Mouse (Mus musculus) lung, postnatal 10 days (tissue): ENCODE results near the gene Smdt1.

Experiments used
- DNase-seq: peaks from one replicate; pipeline ENCODE4 v3.0.0; 2021

Gene Smdt1

GRCm38 (mm10) chr15:82338593-82339112, at the start of gene Smdt1, which contains the start of the genes Naga and Pheta2:
Gene Smdt1, plus strand, starts transcription at chr15:82338959.
Gene Naga, minus strand, starts transcription at chr15:82338925.
Gene Pheta2, plus strand, starts transcription at chr15:82338942.
- DNase-seq = peak; percentile 98

- DNase-seq = no peak
Measured at GRCm38 (mm10) chr15:82290252-82290651, 48.5 kb upstream of the Smdt1 start.

GRCm38 (mm10) chr15:82292851-82293250, 45.9 kb upstream of the Smdt1 start:
- no peak for DNase-seq

GRCm38 (mm10) chr15:82293271-82293711, 45.5 kb upstream of the Smdt1 start:
- DNase-seq = no peak

- DNase-seq = peak; percentile 38
Measured at GRCm38 (mm10) chr15:82294059-82294458, 44.7 kb upstream of the Smdt1 start.

- peak; percentile 45 for DNase-seq
Measured at GRCm38 (mm10) chr15:82298764-82299561, 39.8 kb upstream of the Smdt1 start, which contains the start of gene Wbp2nl. Gene Wbp2nl, plus strand, starts transcription at chr15:82298954.

GRCm38 (mm10) chr15:82307107-82307506, 31.7 kb upstream of the Smdt1 start:
- DNase-seq = no peak

- DNase-seq = no peak
Measured at GRCm38 (mm10) chr15:82308416-82308815, 30.3 kb upstream of the Smdt1 start.

- DNase-seq = no peak
Measured at GRCm38 (mm10) chr15:82317839-82318238, 20.9 kb upstream of the Smdt1 start.

- DNase-seq = no peak
Measured at GRCm38 (mm10) chr15:82319613-82320012, 19.1 kb upstream of the Smdt1 start.

- no peak for DNase-seq
Measured at GRCm38 (mm10) chr15:82322195-82322594, 16.6 kb upstream of the Smdt1 start.

GRCm38 (mm10) chr15:82325382-82325781, 13.4 kb upstream of the Smdt1 start:
- no peak for DNase-seq

GRCm38 (mm10) chr15:82335194-82335593, 3.6 kb upstream of the Smdt1 start:
- DNase-seq = no peak

- no peak for DNase-seq
Measured at GRCm38 (mm10) chr15:82336629-82337028, 2.1 kb upstream of the Smdt1 start.

GRCm38 (mm10) chr15:82337875-82338274, 884 bp upstream of the Smdt1 start:
- no peak for DNase-seq

GRCm38 (mm10) chr15:82339150-82339549, 391 bp downstream of the Smdt1 start:
- DNase-seq = no peak

GRCm38 (mm10) chr15:82339634-82340254, 985 bp downstream of the Smdt1 start:
- no peak for DNase-seq

GRCm38 (mm10) chr15:82340414-82341035, 1.8 kb downstream of the Smdt1 start:
- peak; percentile 41 for DNase-seq

GRCm38 (mm10) chr15:82341036-82341501, 2.3 kb downstream of the Smdt1 start:
- peak; percentile 77 for DNase-seq

- no peak for DNase-seq
Measured at GRCm38 (mm10) chr15:82341675-82342542, 3.1 kb downstream of the Smdt1 start.

- DNase-seq = no peak
Measured at GRCm38 (mm10) chr15:82342543-82342935, 3.8 kb downstream of the Smdt1 start.
